Mouse (Mus musculus) urinary bladder, postnatal 10 days (tissue): ENCODE results near the gene Myo1e.

Experiments
- DNase-seq: peaks from one replicate; pipeline ENCODE4 v3.0.0; 2022; ENCODE audit warnings: low spot score

The Myo1e gene

DNA sequence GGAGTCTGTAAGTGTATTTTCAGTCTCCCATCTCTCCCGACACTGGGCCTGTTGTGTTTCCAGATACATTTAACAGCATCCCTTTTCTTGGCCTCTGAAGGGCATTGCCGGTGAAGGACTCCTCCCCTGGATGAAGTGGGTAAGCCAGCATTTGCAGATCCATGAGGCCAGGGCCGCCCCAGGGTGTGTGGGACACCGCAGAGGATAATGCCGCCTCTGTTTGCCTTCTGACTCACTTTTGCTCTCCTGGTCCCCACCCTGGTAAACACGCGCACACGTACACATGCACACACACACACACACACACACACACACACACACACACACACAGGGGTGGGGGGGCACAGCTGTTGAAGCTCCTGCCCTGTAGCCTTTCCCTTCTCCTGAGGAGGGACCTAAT, 74.3 kb downstream of the Myo1e start:
- no peak for DNase-seq

DNA sequence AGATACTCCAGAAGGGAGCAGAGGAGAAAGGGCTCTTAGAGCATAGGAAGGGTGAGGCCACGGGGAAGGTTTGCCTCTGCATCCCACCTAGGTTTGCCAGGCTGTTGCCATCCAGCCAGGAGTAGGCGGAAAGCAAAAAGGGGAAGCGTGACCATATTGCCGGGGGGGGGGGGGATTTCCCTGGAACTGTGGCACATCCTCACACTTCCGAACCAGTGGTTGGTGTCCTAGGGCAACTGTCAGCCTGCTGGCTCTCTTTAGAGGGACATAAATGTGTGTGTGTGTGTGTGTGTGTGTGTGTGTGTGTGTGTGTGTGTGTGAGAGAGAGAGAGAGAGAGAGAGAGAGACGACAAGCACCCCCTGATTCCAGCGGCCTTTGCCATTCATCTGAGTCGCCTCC, 75.0 kb downstream of the Myo1e start:
- no peak for DNase-seq

- no peak for DNase-seq
These were observed 76.0 kb downstream of the Myo1e start for GRCm38 (mm10) chr9:70283151-70283550.

DNA sequence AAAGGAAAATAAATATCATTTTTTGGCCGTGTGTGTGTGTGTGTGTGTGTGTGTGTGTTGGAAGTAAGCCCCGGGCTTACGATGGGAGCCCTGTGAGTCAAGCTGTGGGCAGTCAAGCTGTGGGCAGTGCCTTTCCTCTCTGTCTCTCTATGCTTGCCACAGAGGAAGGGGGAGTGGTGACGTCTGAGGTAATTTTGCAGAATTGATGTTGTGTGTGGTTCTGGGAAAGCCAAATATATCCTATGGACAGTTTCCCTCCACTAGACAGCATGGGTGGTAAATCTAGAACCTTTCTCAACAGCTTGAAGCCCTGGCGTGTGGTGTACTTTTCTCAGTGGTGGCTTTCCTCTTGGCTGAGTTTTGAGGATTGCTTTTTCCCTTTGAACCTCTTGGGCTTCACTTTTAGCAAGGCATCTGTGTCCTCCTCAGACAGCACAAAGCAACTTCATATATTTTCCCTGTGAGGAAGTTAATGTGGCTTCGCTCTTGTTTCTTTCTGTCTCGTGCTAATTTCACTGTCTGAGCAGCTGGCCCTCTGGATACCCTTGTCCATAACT, 77.5 kb downstream of the Myo1e start:
- no peak for DNase-seq

DNA sequence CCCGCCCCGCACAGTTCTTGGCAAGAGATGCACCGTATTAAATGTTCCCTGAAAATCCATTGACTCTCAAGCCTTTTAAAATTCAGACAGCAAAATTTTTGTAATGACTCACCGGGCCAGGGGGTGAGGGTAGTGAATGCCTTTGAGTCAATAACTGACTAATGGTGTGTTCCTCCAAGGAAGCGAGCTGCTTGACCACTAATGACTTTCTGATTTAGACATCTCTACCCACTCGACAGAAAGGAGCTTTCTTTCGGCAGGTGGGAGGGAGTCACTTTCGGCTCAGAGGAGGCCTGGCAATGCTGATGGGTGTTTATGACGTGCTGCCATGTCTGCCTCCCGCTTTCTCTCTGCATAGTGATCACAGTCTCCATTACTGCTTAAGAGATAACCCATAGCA, 83.6 kb downstream of the Myo1e start:
- no peak for DNase-seq

DNA sequence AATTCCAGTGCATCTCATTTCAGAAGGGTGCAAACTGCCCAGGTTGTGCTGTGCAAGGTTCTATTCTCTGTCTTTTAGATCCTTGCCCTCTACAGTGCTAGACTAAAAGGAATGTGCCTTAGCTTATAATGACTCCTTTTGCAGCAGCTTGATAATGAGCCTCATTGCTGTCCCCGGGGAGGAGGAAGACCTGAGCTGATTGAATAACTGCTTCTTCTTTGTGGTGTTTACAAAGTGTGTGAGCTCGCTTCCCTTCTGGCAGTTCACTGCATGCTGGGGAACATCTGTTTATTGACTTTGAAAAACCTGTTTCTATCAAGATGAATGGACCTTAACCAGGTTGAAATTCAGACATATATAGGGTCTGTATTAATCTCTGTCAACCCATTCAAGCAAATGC, 89.8 kb downstream of the Myo1e start:
- DNase-seq: no peak

GRCm38 (mm10) chr9:70298221-70298620, 91.1 kb downstream of the Myo1e start:
- no peak for DNase-seq

DNA sequence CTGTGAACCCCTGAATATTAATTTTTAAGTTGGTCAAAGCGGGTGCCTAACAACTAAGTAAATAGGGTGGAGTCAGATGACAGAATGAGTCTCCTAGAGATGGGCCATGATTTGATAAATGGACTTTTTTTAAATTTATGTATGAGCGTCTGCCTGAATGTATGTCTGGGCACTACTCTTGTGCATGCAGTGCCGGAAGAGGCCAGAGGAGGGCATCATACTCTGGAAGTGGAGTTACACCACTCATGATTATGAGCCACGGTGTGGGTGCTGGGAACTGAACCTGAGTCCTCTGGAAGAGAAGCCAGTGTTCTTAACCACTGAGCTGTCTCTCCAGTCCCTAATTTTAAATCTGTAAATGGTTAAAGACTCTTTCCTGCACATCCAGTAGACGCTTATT, 93.6 kb downstream of the Myo1e start:
- DNase-seq: no peak

GRCm38 (mm10) chr9:70301598-70301997, 94.4 kb downstream of the Myo1e start:
- DNase-seq: no peak

- DNase-seq: no peak
These were observed 97.8 kb downstream of the Myo1e start for GRCm38 (mm10) chr9:70304901-70305300.

DNA sequence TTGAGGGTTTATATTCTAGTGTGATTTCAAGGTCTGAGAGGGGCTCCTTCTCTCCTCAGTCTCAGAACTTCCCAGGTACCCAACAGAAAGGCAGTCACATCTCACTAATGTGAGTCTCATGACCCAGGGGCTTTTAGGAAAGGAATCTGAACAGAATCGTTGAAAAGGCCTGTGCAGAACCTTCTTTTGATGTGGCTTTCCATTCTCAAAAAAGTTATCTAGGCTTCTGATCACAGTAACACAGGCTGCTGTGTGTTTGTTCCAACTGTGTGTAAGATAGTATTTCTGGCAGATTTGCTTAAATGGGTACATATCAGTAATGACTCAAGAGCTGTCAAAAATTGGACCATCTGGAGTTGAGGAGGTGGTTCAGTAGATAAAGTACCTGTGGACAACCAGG, 102.9 kb downstream of the Myo1e start:
- no peak for DNase-seq

DNA sequence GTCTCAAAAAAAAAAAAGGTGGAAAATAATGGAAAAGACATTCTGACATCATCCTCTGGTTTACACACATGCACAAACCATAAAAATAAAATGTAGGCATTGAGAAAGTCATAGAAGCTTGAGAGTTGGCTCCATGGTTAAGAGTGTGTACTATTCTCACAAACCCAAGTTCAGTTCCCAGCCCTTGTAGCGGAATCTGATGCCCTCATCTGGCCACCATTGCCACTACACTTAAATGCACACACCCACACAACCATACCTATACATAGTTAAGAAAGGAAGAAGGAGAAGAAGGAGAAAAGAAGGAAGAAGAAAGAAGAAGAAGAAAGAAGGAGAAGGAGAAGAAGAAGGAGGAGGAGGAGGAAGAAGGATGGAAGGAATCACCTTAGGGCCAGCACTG, 106.9 kb downstream of the Myo1e start:
- DNase-seq: no peak

GRCm38 (mm10) chr9:70315130-70315529, 108.0 kb downstream of the Myo1e start:
- DNase-seq: no peak

GRCm38 (mm10) chr9:70318601-70319000, 111.5 kb downstream of the Myo1e start:
- DNase-seq: no peak

- DNase-seq: no peak
These were observed 117.2 kb downstream of the Myo1e start for GRCm38 (mm10) chr9:70324336-70324735.

- no peak for DNase-seq
These were observed 118.9 kb downstream of the Myo1e start for GRCm38 (mm10) chr9:70325880-70326595.

- no peak for DNase-seq
These were observed 121.2 kb downstream of the Myo1e start for GRCm38 (mm10) chr9:70328193-70328841.

- no peak for DNase-seq
These were observed 124.7 kb downstream of the Myo1e start for GRCm38 (mm10) chr9:70331727-70332335.

DNA sequence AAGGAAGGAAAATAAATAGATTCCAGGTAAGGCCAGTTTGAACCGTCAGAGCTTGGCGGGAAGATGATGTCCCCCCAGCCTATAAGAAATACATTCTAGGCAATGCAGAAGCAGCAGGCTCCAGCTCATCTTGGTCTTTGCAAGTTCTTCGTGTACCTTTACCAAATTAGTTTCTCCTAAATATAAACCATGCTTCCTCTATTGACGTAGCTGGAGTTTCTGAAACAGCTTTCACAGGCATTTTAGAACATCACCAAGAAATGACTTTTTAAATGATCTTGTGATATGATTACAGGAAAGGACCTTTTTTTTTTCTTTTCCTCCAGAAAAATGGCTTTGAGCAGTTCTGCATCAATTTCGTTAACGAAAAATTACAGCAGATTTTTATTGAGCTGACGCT, 131.2 kb downstream of the Myo1e start:
- DNase-seq: no peak

- no peak for DNase-seq
These were observed 131.7 kb downstream of the Myo1e start for GRCm38 (mm10) chr9:70338894-70339293.

DNA sequence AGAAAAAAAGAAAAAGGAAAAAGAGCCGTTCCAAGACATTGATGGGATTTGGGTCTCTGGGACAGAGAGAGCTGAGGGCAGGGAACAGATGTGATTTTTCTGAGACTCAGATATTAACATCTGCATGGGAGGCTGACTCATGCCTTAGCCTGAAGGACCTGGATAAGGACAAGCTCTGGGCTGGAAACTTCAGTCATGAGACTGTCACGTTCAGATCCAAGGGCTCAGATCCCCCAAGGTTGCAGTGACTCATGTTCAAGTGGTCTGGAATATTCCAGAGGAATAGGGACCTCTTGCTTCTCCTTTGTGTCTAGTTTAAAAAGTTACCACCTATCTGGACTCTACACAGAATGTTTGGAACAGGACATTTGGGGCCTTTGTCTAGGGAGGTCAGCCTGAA, 142.1 kb downstream of the Myo1e start:
- no peak for DNase-seq

GRCm38 (mm10) chr9:70351570-70352277, 144.6 kb downstream of the Myo1e start:
- no peak for DNase-seq

DNA sequence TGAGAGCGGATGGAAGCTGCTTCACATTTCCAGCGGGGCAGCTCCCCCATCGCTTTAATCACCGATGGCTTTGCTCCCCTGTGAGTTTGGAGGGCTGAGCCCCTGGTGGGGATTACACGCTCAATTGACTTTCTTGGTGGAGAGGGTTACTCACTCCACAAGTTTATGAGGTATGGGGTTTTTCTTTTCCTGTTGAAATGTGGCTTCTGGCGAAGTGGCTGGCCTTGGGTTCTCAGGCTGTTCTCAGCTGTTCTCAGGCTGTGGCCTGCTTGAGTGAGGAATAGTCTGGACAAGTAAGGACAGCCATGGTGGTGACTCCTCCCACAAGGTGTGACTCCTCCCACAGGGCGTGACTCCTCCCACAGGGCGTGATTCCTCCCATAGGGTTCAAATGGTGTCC, 149.1 kb downstream of the Myo1e start:
- no peak for DNase-seq
